Mouse (Mus musculus) gastrocnemius, adult 2 months (tissue): ENCODE results near the gene Aak1. TPM values are rescaled to one million over a fixed set of nuclear protein-coding genes. Genes with fewer than 3 reads are reported as not detected.

ENCODE experiments used
- DNase-seq: peaks from one replicate; pipeline ENCODE4 v3.0.0; 2022
- H3K27ac ChIP-seq: fragments of 200-600 bp; 2 replicates; pipeline ENCODE4 v1.8.1; 2022; ENCODE audit warnings: mild to moderate bottlenecking
- H3K4me3 ChIP-seq: fragments of 200-600 bp; 2 replicates; pipeline ENCODE4 v1.8.1; 2022; ENCODE audit warnings: mild to moderate bottlenecking, moderate library complexity
- CTCF ChIP-seq: fragments of 200-600 bp; IDR thresholded peaks from 2 replicates; pipeline ENCODE4 v1.8.1; 2022; ENCODE audit warnings: antibody characterized with exemption, mild to moderate bottlenecking, moderate library complexity
- intact Hi-C: fragments of 180-260 bp; cut with DNase I; formaldehyde crosslinking; loops from one replicate; pipeline ENCODE4 v1.15.1; 2025
- total RNA-seq, 2 experiments: library from RNA; stranded (reverse); gene quantifications; 2 replicates each; pipeline ENCODE4 v1.2.3; 2021

Gene Aak1
- total RNA-seq, 2 experiments from 2014 or later = 32.0 to 44.5 TPM

DNA sequence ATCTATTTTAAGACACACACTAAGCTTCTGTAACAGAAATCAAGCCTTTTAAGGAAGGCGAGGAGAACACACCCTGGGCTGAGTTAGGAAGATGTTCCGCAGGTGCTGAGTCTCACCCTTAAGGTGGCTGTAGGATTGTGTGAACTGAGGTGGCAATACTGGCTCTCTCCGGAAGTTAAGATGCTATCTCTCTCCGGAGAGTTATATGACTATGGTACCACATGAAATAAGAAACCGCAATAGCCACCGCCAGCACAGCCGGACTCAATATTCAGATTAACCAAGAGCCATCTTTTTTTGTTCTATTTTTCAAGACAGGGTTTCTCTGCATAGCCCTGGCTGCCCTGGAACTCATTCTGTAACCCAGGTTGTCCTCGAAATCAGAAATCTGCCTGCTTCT is 1.5 kb upstream of the Aak1 start:
- no peak for TF ChIP-seq CTCF
- Histone ChIP-seq H3K4me3 (peak overlapping the region; percentile 92), H3K27ac (peak overlapping the region; percentile 99; the same call in 1 of the 2 replicates)
- DNase-seq = no peak
- intact Hi-C loops = loop anchor here (2.0 kb wide), 1 partner anchor 15 kb away; no protein-coding TSS in a partner anchor

DNA sequence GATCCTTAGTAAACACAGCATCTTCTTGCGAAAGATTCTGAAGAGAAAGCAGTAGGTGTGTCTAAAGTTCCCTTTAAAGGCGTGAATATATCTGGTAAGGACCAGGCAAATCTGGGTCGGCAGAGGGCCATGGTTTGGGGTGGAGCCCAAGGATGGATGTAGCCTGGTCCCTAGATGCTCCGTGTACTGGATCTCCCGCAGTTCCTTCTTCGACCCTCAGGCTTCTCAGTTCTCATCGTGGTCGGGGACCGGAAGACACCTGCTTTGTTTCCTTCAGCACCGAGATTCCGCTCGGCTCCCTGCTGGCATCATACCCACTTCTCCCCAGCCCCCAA is 770 bp upstream of the Aak1 start:
- intact Hi-C loops = no loop called here
- TF ChIP-seq CTCF = no peak; the same call in 1 of the 2 replicates
- DNase-seq = no peak
- Histone ChIP-seq H3K27ac (peak overlapping the region; percentile 99), H3K4me3 (peak overlapping the region; percentile 92)

DNA sequence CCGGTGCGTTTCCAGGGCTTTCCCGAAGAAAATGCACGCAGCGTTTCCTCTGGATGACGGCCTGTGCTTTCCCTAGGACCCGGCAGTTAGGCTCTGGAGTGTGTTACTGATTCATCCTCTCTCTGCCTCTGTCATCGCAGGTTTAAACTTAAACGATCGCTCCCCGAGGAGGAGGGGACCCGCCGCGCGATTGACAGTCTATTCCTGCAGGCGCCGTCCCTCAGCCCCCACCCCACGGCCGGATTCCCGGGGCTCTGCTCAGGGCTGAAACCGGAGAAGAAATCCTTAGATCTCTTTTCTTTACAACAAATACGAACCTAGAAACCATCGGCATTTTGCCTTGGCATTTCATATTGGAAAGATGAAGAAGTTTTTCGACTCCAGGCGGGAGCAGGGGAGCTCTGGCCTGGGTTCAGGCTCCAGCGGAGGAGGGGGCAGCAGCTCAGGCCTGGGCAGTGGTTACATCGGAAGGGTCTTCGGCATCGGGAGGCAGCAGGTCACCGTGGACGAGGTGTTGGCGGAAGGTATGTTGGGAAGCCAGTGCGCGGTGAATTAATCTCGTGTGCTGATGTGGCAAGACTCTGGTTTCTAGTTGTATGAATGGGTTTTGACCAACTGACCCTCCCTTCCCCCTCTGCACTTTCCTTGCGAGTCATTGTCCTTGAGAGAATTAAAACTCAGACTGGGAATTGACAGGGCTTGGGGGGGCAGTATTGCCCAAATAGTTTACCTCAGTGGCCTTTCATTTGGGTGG is 552 bp downstream of the Aak1 start:
- intact Hi-C loops = loop anchor here (5.0 kb wide), 2 partner anchors 33 to 37 kb away; no protein-coding TSS in a partner anchor
- peak; percentile 42 for DNase-seq

GRCm38 (mm10) chr6:86850588-86850987 is 1.3 kb downstream of the Aak1 start:
- intact Hi-C loops = loop anchor here (5.0 kb wide), 2 partner anchors 33 to 37 kb away; no protein-coding TSS in a partner anchor
- TF ChIP-seq CTCF = no peak
- Histone ChIP-seq H3K27ac (peak overlapping the region; percentile 99), H3K4me3 (peak overlapping the region; percentile 92)
- no peak for DNase-seq

More for the DNA sequence above, 552 bp downstream of the Aak1 start:
- Histone ChIP-seq H3K27ac (peak overlapping the region; percentile 99), H3K4me3 (peak overlapping the region; percentile 92)
- TF ChIP-seq CTCF = no peak

GRCm38 (mm10) chr6:86851561-86851960 is 2.2 kb downstream of the Aak1 start:
- no peak for DNase-seq
- intact Hi-C loops = loop anchor here (1.0 to 5.0 kb wide), 3 partner anchors 34 to 66 kb away; no protein-coding TSS in a partner anchor
- no peak for TF ChIP-seq CTCF
- Histone ChIP-seq H3K4me3 (peak overlapping the region; percentile 92), H3K27ac (peak overlapping the region; percentile 99)

- TF ChIP-seq CTCF = no peak
- intact Hi-C loops = loop anchor here (5.0 kb wide), 2 partner anchors 33 to 37 kb away; no protein-coding TSS in a partner anchor
- DNase-seq = no peak
- Histone ChIP-seq H3K4me3 (peak overlapping the region; percentile 11; the same call in 1 of the 2 replicates), H3K27ac (peak overlapping the region; percentile 53)
These were observed 4.6 kb downstream of the Aak1 start for GRCm38 (mm10) chr6:86853928-86854327.

GRCm38 (mm10) chr6:86854941-86855340 is 5.6 kb downstream of the Aak1 start:
- intact Hi-C loops = loop anchor here (5.0 kb wide), 2 partner anchors 32 to 38 kb away; no protein-coding TSS in a partner anchor
- Histone ChIP-seq H3K27ac (peak overlapping the region; percentile 53), H3K4me3 (no peak overlapping the region)
- TF ChIP-seq CTCF = no peak
- no peak for DNase-seq

DNA sequence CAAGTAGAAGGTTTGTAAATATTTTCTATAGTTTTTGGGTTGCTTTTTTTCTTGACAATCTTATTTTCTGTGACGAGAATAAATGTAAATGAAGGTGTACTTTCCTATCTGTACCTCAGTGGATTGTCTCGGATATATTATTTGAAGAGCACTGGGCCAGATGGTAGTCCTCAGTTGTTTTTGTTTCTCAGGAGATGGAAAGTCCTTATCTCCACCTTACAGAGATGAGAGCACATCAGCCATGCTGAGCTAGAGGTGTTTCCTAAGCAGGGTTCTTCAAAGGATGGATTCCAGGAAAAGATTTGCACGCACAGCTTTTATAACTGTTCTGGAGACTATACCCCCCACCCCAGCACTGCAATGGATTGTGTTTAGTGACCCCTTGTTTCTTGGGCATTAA is 9.3 kb downstream of the Aak1 start:
- no peak for TF ChIP-seq CTCF

GRCm38 (mm10) chr6:86860732-86861463 is 11.6 kb downstream of the Aak1 start:
- no peak for DNase-seq
- intact Hi-C loops = no loop called here
- TF ChIP-seq CTCF = no peak
- Histone ChIP-seq H3K27ac (peak overlapping the region; percentile 41), H3K4me3 (no peak overlapping the region)

More for the DNA sequence above, 9.3 kb downstream of the Aak1 start:
- intact Hi-C loops = no loop called here
- Histone ChIP-seq H3K4me3 (no peak overlapping the region), H3K27ac (no peak overlapping the region)
- DNase-seq = no peak

GRCm38 (mm10) chr6:86864358-86864757 is 15.0 kb downstream of the Aak1 start:
- DNase-seq = no peak
- H3K4me3 ChIP-seq = no peak overlapping the region
- H3K27ac ChIP-seq = no peak overlapping the region
- TF ChIP-seq CTCF = no peak
- intact Hi-C loops = no loop called here

GRCm38 (mm10) chr6:86870335-86870734 is 21.0 kb downstream of the Aak1 start:
- no peak for DNase-seq
- intact Hi-C loops = no loop called here
- no peak for TF ChIP-seq CTCF

GRCm38 (mm10) chr6:86871783-86872182 is 22.5 kb downstream of the Aak1 start:
- Histone ChIP-seq H3K27ac (no peak overlapping the region), H3K4me3 (no peak overlapping the region)
- intact Hi-C loops = no loop called here
- DNase-seq = no peak
- TF ChIP-seq CTCF = no peak

More at GRCm38 (mm10) chr6:86870335-86870734, 21.0 kb downstream of the Aak1 start:
- Histone ChIP-seq H3K4me3 (0 out of 2 replicates have a peak overlapping the region, but pooled peaks have one; percentile 24), H3K27ac (peak overlapping the region; percentile 64)

- intact Hi-C loops = no loop called here
- Histone ChIP-seq H3K27ac (peak overlapping the region; percentile 25; the same call in 1 of the 2 replicates), H3K4me3 (no peak overlapping the region)
- no peak for DNase-seq
- no peak for TF ChIP-seq CTCF
These were observed 25.5 kb downstream of the Aak1 start for GRCm38 (mm10) chr6:86874711-86875375.
